Mouse (Mus musculus): ENCODE results near the gene Ccdc170. TPM values are rescaled to one million over a fixed set of nuclear protein-coding genes. Genes with fewer than 3 reads are reported as not detected.

Gene Ccdc170
- polyA plus RNA-seq, 1 experiment from 2014 or later, result 0.07 TPM

DNA sequence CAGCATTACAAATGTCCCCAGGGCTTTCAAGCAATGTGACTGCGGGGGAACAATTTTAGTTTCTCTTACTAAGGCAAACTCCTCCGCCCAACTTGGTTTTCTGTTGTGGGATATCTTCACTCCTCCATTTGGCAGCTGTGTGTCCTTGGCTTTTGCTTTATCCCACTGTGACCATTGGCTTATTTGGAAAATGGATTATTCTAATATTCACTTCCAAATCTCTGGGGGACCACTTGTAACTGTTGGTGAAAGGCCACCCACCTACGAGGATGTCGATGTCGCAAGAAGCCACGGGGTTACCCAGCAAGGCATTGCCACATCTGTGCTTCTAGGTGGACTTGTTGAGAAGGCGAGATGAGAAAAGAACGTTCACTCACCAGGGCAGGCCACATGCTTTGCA lies 607 bp upstream of the Ccdc170 start:
- no peak for ATAC-seq
- H3K4me1 ChIP-seq, result no peaks in the 10 kb centered on the region
- no peak overlapping the region for H3K4me2 ChIP-seq
- H3K9ac ChIP-seq, result no peak overlapping the region
- H3K27me3 ChIP-seq (replicated peaks), result no peaks in the 10 kb centered on the region
- H3K9me3 ChIP-seq (replicated peaks), result no peaks in the 10 kb centered on the region
- no peak overlapping the region for H3K27ac ChIP-seq
- no peak overlapping the region for H3K4me3 ChIP-seq
- 65% methylated on average over 8 of the region's 8 CpGs for WGBS (ENCODE audit: insufficient replicate concordance)
- H3K36me3 ChIP-seq, result no peaks in the 10 kb centered on the region

DNA sequence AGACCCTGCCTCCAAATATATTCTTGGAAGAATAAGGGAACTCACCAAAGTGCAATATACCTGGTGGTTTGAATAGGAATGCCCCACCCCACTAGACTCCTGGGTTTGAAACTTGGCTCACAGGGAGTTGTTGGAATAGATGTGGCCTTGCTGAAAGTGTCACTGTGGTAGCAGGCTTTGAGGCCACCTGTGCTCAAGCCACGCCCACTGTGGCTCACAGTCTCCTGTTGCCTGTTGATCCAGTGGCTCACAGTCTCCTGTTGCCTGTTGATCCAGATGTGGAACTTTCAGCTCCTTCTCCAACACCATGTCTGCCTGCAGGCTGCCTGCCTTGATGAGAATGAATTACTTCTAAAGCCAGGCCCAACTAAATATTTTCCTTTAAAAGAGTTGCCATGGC lies 1.5 kb downstream of the Ccdc170 start:
- Histone ChIP-seq H3K9me3 (replicated peaks) (no peaks in the 10 kb centered on the region), H3K9ac (no peak overlapping the region), H3K27me3 (replicated peaks) (no peaks in the 10 kb centered on the region), H3K4me1 (no peaks in the 10 kb centered on the region), H3K4me3 (no peak overlapping the region), H3K27ac (no peak overlapping the region), H3K4me2 (no peak overlapping the region), H3K36me3 (no peaks in the 10 kb centered on the region)
- WGBS (ENCODE audit: insufficient replicate concordance), result 72% methylated on average over 1 of the region's 1 CpGs
- ATAC-seq, result no peak

DNA sequence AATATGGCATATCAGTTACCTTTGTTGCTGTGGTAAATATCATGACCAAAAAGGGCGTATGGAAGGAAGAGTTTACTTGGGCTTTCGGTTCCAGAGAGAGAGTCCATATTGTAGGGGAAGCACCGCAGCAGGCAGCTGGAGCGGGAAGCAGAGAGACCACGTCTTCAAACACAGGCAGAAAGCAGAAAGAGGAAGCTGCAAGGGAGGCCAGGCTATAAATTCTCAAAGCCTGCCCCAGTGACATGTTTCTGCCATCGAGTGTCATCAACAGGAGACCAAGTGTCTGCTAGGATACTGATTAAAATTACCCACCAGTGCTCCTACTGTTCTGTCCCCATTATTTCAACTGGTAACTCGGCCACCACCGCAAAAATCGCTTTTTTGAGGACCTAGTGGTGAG lies 2.7 kb downstream of the Ccdc170 start:
- WGBS (ENCODE audit: insufficient replicate concordance), result 41% methylated on average over 9 of the region's 9 CpGs
- peaks cover 1% of the 10 kb centered on the region for H3K4me1 ChIP-seq
- H3K27ac ChIP-seq, result no peak overlapping the region
- no peaks in the 10 kb centered on the region for H3K27me3 ChIP-seq (replicated peaks)
- H3K4me2 ChIP-seq, result no peak overlapping the region
- H3K36me3 ChIP-seq, result no peaks in the 10 kb centered on the region
- no peak overlapping the region for H3K4me3 ChIP-seq
- H3K9me3 ChIP-seq (replicated peaks), result no peaks in the 10 kb centered on the region
- no peak overlapping the region for H3K9ac ChIP-seq
- no peak for ATAC-seq

- no peak for ATAC-seq
- Histone ChIP-seq H3K9me3 (replicated peaks) (no peaks in the 10 kb centered on the region), H3K4me3 (no peak overlapping the region), H3K4me1 (peaks cover 17% of the 10 kb centered on the region), H3K4me2 (peak overlapping the region; percentile 37; the same call in 1 of the 2 replicates), H3K27me3 (replicated peaks) (no peaks in the 10 kb centered on the region), H3K9ac (no peak overlapping the region), H3K27ac (peak overlapping the region; percentile 66), H3K36me3 (no peaks in the 10 kb centered on the region)
- 74% methylated on average over 5 of the region's 5 CpGs for WGBS (ENCODE audit: insufficient replicate concordance)
Observed at GRCm38 (mm10) chr10:4489865-4490264, 7.6 kb downstream of the Ccdc170 start.

DNA sequence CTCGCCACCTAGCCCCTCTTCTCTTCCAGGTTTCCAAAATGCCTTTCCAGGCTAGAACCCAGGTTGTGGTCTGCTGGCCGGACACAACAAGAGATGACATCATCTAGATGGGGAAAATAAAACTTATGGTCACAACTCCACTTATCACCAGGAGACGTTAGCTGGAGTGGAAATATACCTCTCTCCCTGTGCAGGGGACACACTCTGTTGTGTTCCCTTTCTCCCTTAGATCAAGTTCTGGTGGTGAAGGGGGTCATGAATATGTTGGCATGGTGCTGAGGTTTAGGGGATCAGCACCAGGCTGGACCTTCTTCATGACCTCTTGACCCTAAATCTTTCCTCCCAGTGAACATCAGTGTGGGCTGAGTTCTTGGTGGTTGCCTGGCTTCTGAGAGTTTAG lies 9.0 kb downstream of the Ccdc170 start:
- H3K36me3 ChIP-seq, result no peaks in the 10 kb centered on the region
- no peak overlapping the region for H3K4me3 ChIP-seq
- H3K4me1 ChIP-seq, result peaks cover 17% of the 10 kb centered on the region
- ATAC-seq, result peak; percentile 62
- H3K27me3 ChIP-seq (replicated peaks), result no peaks in the 10 kb centered on the region
- H3K27ac ChIP-seq, result no peak overlapping the region
- H3K4me2 ChIP-seq, result peak overlapping the region; percentile 49
- WGBS (ENCODE audit: insufficient replicate concordance), result 13% methylated on average over 3 of the region's 3 CpGs
- peak overlapping the region; percentile 19; the same call in 1 of the 2 replicates for H3K9ac ChIP-seq
- no peaks in the 10 kb centered on the region for H3K9me3 ChIP-seq (replicated peaks)

GRCm38 (mm10) chr10:4492045-4492444 lies 9.7 kb downstream of the Ccdc170 start:
- peak; percentile 67; the same call in 1 of the 2 replicates for ATAC-seq
- H3K4me3 ChIP-seq, result no peak overlapping the region
- H3K27me3 ChIP-seq (replicated peaks), result no peaks in the 10 kb centered on the region
- no peaks in the 10 kb centered on the region for H3K9me3 ChIP-seq (replicated peaks)
- no peak overlapping the region for H3K9ac ChIP-seq
- peaks cover 17% of the 10 kb centered on the region for H3K4me1 ChIP-seq
- H3K4me2 ChIP-seq, result no peak overlapping the region
- no peak overlapping the region for H3K27ac ChIP-seq
- WGBS (ENCODE audit: insufficient replicate concordance), result 33% methylated on average over 1 of the region's 1 CpGs
- no peaks in the 10 kb centered on the region for H3K36me3 ChIP-seq

DNA sequence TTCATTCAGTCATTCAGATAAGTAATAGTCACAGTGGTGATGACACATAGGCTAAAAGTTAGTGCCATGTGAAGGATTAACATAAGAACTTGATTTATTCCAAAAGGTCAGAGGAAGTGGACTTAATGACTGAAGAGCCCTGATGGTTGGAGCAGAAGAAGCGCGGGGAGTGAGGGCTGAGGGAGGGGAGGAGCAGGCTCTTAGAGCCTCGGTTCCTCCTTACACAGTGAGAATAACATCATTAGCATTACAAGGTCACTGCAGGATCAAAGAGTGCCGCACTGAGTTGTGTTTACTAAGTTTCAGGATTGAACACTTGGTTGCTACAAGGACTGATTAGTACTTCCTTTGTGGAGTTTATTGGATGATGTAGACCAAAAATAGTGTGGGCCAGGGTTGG lies 10.6 kb downstream of the Ccdc170 start:
- H3K9ac ChIP-seq, result no peak overlapping the region

GRCm38 (mm10) chr10:4503251-4503650 lies 20.9 kb downstream of the Ccdc170 start:
- Histone ChIP-seq H3K4me1 (no peaks in the 10 kb centered on the region), H3K4me3 (no peak overlapping the region), H3K36me3 (no peaks in the 10 kb centered on the region), H3K27ac (no peak overlapping the region), H3K9ac (no peak overlapping the region), H3K4me2 (no peak overlapping the region), H3K9me3 (replicated peaks) (no peaks in the 10 kb centered on the region), H3K27me3 (replicated peaks) (no peaks in the 10 kb centered on the region)
- no peak for ATAC-seq
- 73% methylated on average over 8 of the region's 8 CpGs for WGBS (ENCODE audit: insufficient replicate concordance)

More for the DNA sequence above, 10.6 kb downstream of the Ccdc170 start:
- ATAC-seq, result no peak
- Histone ChIP-seq H3K27me3 (replicated peaks) (no peaks in the 10 kb centered on the region), H3K4me2 (no peak overlapping the region), H3K36me3 (no peaks in the 10 kb centered on the region), H3K9me3 (replicated peaks) (no peaks in the 10 kb centered on the region), H3K4me1 (peaks cover 17% of the 10 kb centered on the region), H3K27ac (no peak overlapping the region), H3K4me3 (no peak overlapping the region)
- 36% methylated on average over 4 of the region's 4 CpGs for WGBS (ENCODE audit: insufficient replicate concordance)

GRCm38 (mm10) chr10:4512725-4513124 lies 30.4 kb downstream of the Ccdc170 start:
- Histone ChIP-seq H3K4me3 (no peak overlapping the region), H3K27me3 (replicated peaks) (no peaks in the 10 kb centered on the region), H3K36me3 (no peaks in the 10 kb centered on the region), H3K4me2 (no peak overlapping the region), H3K9me3 (replicated peaks) (no peaks in the 10 kb centered on the region), H3K27ac (no peak overlapping the region), H3K4me1 (no peaks in the 10 kb centered on the region), H3K9ac (no peak overlapping the region)
- no peak for ATAC-seq
- WGBS (ENCODE audit: insufficient replicate concordance), result 55% methylated on average over 9 of the region's 9 CpGs

GRCm38 (mm10) chr10:4517614-4518013 lies 35.3 kb downstream of the Ccdc170 start:
- Histone ChIP-seq H3K36me3 (no peaks in the 10 kb centered on the region), H3K4me1 (no peaks in the 10 kb centered on the region), H3K9me3 (replicated peaks) (no peaks in the 10 kb centered on the region), H3K27me3 (replicated peaks) (no peaks in the 10 kb centered on the region), H3K4me3 (no peak overlapping the region), H3K27ac (no peak overlapping the region), H3K4me2 (no peak overlapping the region), H3K9ac (no peak overlapping the region)
- 58% methylated on average over 2 of the region's 2 CpGs for WGBS (ENCODE audit: insufficient replicate concordance)
- ATAC-seq, result no peak

DNA sequence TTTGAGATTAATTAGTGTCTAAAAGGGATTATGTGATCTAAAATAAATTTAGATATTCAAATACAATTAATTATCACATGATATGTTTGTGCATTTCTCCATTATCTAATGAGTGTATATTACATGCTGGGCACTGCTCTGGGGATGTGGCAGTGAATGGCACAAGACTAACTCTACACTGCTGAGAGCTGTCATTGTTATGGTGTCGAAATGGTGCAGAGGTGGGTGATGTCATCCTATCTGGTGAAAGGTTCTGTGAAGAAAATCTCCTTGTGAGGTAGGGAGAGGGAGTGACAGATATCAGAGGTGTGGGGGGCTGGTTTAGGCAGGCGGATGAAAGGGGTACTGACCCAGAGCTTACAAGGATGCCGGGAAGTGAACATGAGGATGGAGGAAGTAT lies 37.3 kb downstream of the Ccdc170 start:
- ATAC-seq, result no peak
- Histone ChIP-seq H3K4me3 (no peak overlapping the region), H3K27ac (no peak overlapping the region), H3K36me3 (no peaks in the 10 kb centered on the region), H3K27me3 (replicated peaks) (no peaks in the 10 kb centered on the region), H3K4me2 (no peak overlapping the region), H3K9ac (no peak overlapping the region), H3K9me3 (replicated peaks) (no peaks in the 10 kb centered on the region), H3K4me1 (no peaks in the 10 kb centered on the region)
- WGBS (ENCODE audit: insufficient replicate concordance), result 62% methylated on average over 3 of the region's 3 CpGs

- no peak for ATAC-seq
- H3K27me3 ChIP-seq (replicated peaks), result no peaks in the 10 kb centered on the region
- H3K4me3 ChIP-seq, result no peak overlapping the region
- 55% methylated on average over 6 of the region's 6 CpGs for WGBS (ENCODE audit: insufficient replicate concordance)
- H3K4me2 ChIP-seq, result no peak overlapping the region
- no peaks in the 10 kb centered on the region for H3K4me1 ChIP-seq
- no peaks in the 10 kb centered on the region for H3K9me3 ChIP-seq (replicated peaks)
- H3K9ac ChIP-seq, result no peak overlapping the region
- no peak overlapping the region for H3K27ac ChIP-seq
- H3K36me3 ChIP-seq, result no peaks in the 10 kb centered on the region
Observed at GRCm38 (mm10) chr10:4520394-4521102, 38.2 kb downstream of the Ccdc170 start.

DNA sequence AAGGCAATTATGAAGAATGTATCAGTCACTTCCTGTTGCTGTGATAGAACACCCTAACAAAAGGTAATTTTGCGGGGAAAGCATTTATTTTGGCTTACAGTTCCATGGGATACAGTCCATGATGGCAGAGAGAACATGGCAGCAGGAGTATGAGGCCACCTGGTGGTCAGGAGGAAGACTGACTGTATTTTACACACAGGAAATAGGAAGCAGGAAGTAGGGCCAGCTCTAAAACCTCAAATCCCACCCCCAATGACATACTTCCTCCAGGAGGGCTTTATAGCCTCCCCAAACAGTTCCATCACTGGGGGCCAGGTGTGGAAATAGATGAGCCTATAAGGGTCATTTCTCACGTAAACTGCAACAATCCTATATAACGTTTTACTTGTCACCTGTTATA lies 39.8 kb downstream of the Ccdc170 start:
- no peaks in the 10 kb centered on the region for H3K27me3 ChIP-seq (replicated peaks)
- H3K9ac ChIP-seq, result no peak overlapping the region
- WGBS (ENCODE audit: insufficient replicate concordance), result 73% methylated on average over 3 of the region's 3 CpGs
- no peaks in the 10 kb centered on the region for H3K4me1 ChIP-seq
- no peak overlapping the region for H3K27ac ChIP-seq
- H3K4me2 ChIP-seq, result no peak overlapping the region
- H3K9me3 ChIP-seq (replicated peaks), result no peaks in the 10 kb centered on the region
- H3K36me3 ChIP-seq, result no peaks in the 10 kb centered on the region
- no peak for ATAC-seq
- no peak overlapping the region for H3K4me3 ChIP-seq
